ENCODE assay signal across 9 mouse cellular contexts in the genomic region with DNA sequence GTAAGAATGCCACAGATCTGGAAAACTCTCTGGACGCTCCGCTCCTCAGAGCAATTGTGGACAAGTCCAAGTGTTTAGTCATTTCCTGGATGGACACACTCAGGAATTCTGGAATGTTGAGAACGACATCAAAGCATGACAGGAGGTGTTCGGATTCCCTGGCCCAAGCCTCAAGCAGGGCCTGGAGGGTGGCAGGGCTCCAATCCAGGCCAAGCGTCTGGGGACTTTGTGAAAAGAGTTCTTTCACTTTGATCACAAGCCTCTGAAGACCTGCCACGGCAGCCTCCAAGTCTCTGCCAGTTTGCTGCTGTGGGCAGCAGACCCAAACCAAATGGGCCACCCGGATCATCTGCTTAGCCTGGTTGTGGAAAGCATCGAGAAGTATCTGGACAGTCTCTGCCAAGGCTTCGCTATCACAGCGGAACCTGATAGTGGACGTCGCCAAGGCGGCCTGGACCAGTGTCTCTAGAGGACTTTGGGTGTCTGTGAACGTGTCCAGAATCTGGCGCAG. TPM values are rescaled to one million over a fixed set of nuclear protein-coding genes. Genes with fewer than 3 reads are reported as not detected.
DNase-seq lines count a peak whose midpoint lies in the region; ATAC-seq and TF ChIP-seq lines count a peak whose summit lies in the region.
"Had no signal": no experiment of that assay in that cellular context is flagged by ENCODE, and none has a peak within 500 bp of the region (broad histone marks: within the 10 kb centered on the region; RNA-seq: fewer than 3 reads in every experiment).

No protein-coding gene starts in this region.

- WGBS in kidney, embryonic 15.5 days, result 23% methylated on average over 15 of the region's 15 CpGs
- WGBS in intestine, embryonic 14.5 days, result 29% methylated on average over 15 of the region's 15 CpGs
- 23% methylated on average over 15 of the region's 15 CpGs for WGBS in midbrain, embryonic 14.5 days

- peak overlapping the region; percentile 96 for H3K4me2 ChIP-seq in kidney, embryonic 15.5 days
- peak overlapping the region; percentile 55 for H3K4me2 ChIP-seq in intestine, embryonic 14.5 days (ENCODE audit: low read length)
- peak overlapping the region; percentile 85 for H3K4me2 ChIP-seq in midbrain, embryonic 14.5 days (ENCODE audit: low read length)

- no peak for DNase-seq in kidney, adult 8-10 months
- peak; percentile 10 for DNase-seq in MN1 (ENCODE audit: low spot score)
- DNase-seq in intestine, embryonic 14.5 days (ENCODE audit: low spot score), result no peak
- DNase-seq in midbrain, embryonic 14.5 days, result no peak
- DNase-seq in urinary bladder, postnatal 10 days (ENCODE audit: low spot score), result no peak
- no peak for DNase-seq in left cerebral cortex, adult 8-10 months (ENCODE audit: low spot score in 2 of 2)

- H3K4me3 ChIP-seq in kidney, embryonic 15.5 days (replicated peaks), result peak overlapping the region; percentile 50
- peak overlapping the region; percentile 21 for H3K4me3 ChIP-seq in cortical plate, adult 2 months (ENCODE audit: insufficient read depth, low read length)
- H3K4me3 ChIP-seq in intestine, embryonic 14.5 days (ENCODE audit: low read depth, low read length), result peak overlapping the region; percentile 31
- peak overlapping the region; percentile 45 for H3K4me3 ChIP-seq in midbrain, embryonic 14.5 days (replicated peaks; ENCODE audit: low read depth, low read length)

- no peaks in the 10 kb centered on the region for H3K9me3 ChIP-seq in kidney, embryonic 15.5 days (replicated peaks)
- no peaks in the 10 kb centered on the region for H3K9me3 ChIP-seq in intestine, embryonic 14.5 days (ENCODE audit: control insufficient read depth, low read length)
- H3K9me3 ChIP-seq in midbrain, embryonic 14.5 days (ENCODE audit: control insufficient read depth, low read length), result no peaks in the 10 kb centered on the region

- H3K27ac ChIP-seq in kidney, embryonic 15.5 days, result no peak overlapping the region
- no peak overlapping the region for H3K27ac ChIP-seq in cortical plate, adult 2 months (ENCODE audit: insufficient read depth, low read length)
- H3K27ac ChIP-seq in intestine, embryonic 14.5 days (ENCODE audit: low read depth), result no peak overlapping the region
- H3K27ac ChIP-seq in midbrain, embryonic 14.5 days (replicated peaks; ENCODE audit: low read depth, low read length), result no peak overlapping the region

- H3K36me3 ChIP-seq in kidney, embryonic 15.5 days, result no peaks in the 10 kb centered on the region
- no peaks in the 10 kb centered on the region for H3K36me3 ChIP-seq in intestine, embryonic 14.5 days (ENCODE audit: control insufficient read depth, insufficient read depth, low read length)
- H3K36me3 ChIP-seq in midbrain, embryonic 14.5 days (ENCODE audit: control insufficient read depth, insufficient read depth, low read length), result no peaks in the 10 kb centered on the region

- peaks cover 16% of the 10 kb centered on the region for H3K4me1 ChIP-seq in kidney, embryonic 15.5 days
- H3K4me1 ChIP-seq in cortical plate, adult 2 months (ENCODE audit: control insufficient read depth, insufficient read depth, low read length), result no peaks in the 10 kb centered on the region
- H3K4me1 ChIP-seq in intestine, embryonic 14.5 days (replicated peaks; ENCODE audit: control insufficient read depth, insufficient read depth, low read length), result no peaks in the 10 kb centered on the region; the same call in 1 of the 2 replicates
- peaks cover 8% of the 10 kb centered on the region; the same call in 1 of the 2 replicates for H3K4me1 ChIP-seq in midbrain, embryonic 14.5 days (ENCODE audit: control insufficient read depth, insufficient read depth, low read length)

- H3K27me3 ChIP-seq in kidney, embryonic 15.5 days, result peaks cover 52% of the 10 kb centered on the region
- H3K27me3 ChIP-seq in intestine, embryonic 14.5 days (replicated peaks; ENCODE audit: control insufficient read depth, insufficient read depth, low read length), result peaks cover 42% of the 10 kb centered on the region
- peaks cover 13% of the 10 kb centered on the region; the same call in 1 of the 2 replicates for H3K27me3 ChIP-seq in midbrain, embryonic 14.5 days (ENCODE audit: control insufficient read depth, insufficient read depth, low read length)

- TF ChIP-seq CTCF in cortical plate, adult 2 months (IDR thresholded peaks at IDR 0.05; ENCODE audit: extremely low read depth, insufficient read depth, low read length), result no peak

- no peak for ATAC-seq in kidney, embryonic 15.5 days (replicated peaks; ENCODE audit: low FRiP score)
- ATAC-seq in intestine, embryonic 14.5 days (replicated peaks; ENCODE audit: low FRiP score, low TSS enrichment, low read depth), result no peak
- peak; percentile 2; the same call in 1 of the 2 replicates for ATAC-seq in midbrain, embryonic 14.5 days (ENCODE audit: low FRiP score, low TSS enrichment)

- no peak for TF ChIP-seq POLR2A in cortical plate, adult 2 months (IDR thresholded peaks at IDR 0.05; ENCODE audit: extremely low read depth, insufficient read depth, low read length)

- peak overlapping the region; percentile 25 for H3K9ac ChIP-seq in kidney, embryonic 15.5 days
- H3K9ac ChIP-seq in intestine, embryonic 14.5 days (ENCODE audit: low read length), result 0 out of 2 replicates have a peak overlapping the region, but pooled peaks have one; percentile 17
- peak overlapping the region; percentile 68 for H3K9ac ChIP-seq in midbrain, embryonic 14.5 days (replicated peaks; ENCODE audit: low read length)

RNA-seq across cellular contexts. Expression of a gene that starts 9.5 kb away (rescaled TPM):
- polyA plus RNA-seq in kidney, embryonic 15.5 days (2015; fragmentation: Nextera tagmentation; extraction: Ambion mirVana), result 0.04 and 0.06 TPM in 2 replicates
- polyA plus RNA-seq in cortical plate, adult 2 months (2012; rRNA removed), result 0.10 and 0.15 TPM in 2 replicates
- 0.09 and 0.35 TPM in 2 replicates for polyA plus RNA-seq in intestine, embryonic 14.5 days (2014; fragmentation: Nextera tagmentation; extraction: Ambion mirVana)
- polyA plus RNA-seq in midbrain, embryonic 14.5 days (2014; fragmentation: Nextera tagmentation; extraction: Ambion mirVana), result 1.1 and 1.2 TPM in 2 replicates
- total RNA-seq in left cerebral cortex, adult 8-10 months (2022), result under 1 TPM; 0.21 to 0.36 (median 0.22) TPM
- total RNA-seq: hematopoietic stem cell, adult 5-6 weeks had no signal

RNA-seq across cellular contexts. Expression of a gene that starts 27.3 kb away (rescaled TPM):
- 15.1 and 17.9 TPM in 2 replicates for polyA plus RNA-seq in kidney, embryonic 15.5 days (2015; fragmentation: Nextera tagmentation; extraction: Ambion mirVana)
- polyA plus RNA-seq in cortical plate, adult 2 months (2012; rRNA removed), result 44.1 and 45.2 TPM in 2 replicates
- 16.2 and 17.5 TPM in 2 replicates for polyA plus RNA-seq in intestine, embryonic 14.5 days (2014; fragmentation: Nextera tagmentation; extraction: Ambion mirVana)
- 28.5 and 31.1 TPM in 2 replicates for polyA plus RNA-seq in midbrain, embryonic 14.5 days (2014; fragmentation: Nextera tagmentation; extraction: Ambion mirVana)
- 10 to 100 TPM; 61.6 to 69.8 (median 63.3) TPM for total RNA-seq in left cerebral cortex, adult 8-10 months (2022)

Comparison
In these comparisons a context has a peak if more than half of its experiments do, and no peak if none do; other contexts are left out.
1. H3K9ac ChIP-seq: peak in every context shown above with its lines; median percentile 68 in midbrain, embryonic 14.5 days; 25 in kidney, embryonic 15.5 days; 17 in intestine, embryonic 14.5 days.